8 mouse cellular contexts compared by ENCODE assay signal in genomic region chr9:49509094-49509493, GRCm38 (mm10).
"Had no signal": no experiment of that assay in that cellular context is flagged by ENCODE, and none has a peak within 500 bp of the region (broad histone marks: within the 10 kb centered on the region; RNA-seq: fewer than 3 reads in every experiment).

No protein-coding gene starts in this region.

- DNase-seq: liver, postnatal 0 days; lung, adult 2 months; lung, postnatal 14 days; lung, postnatal 36 days; right cerebral cortex, postnatal 14 days; thymus, adult 2 months; thymus, postnatal 25 days; thymus, postnatal 4 days had no signal
